Mouse (Mus musculus): ENCODE results near the gene Kcnk13. TPM values are rescaled to one million over a fixed set of nuclear protein-coding genes. Genes with fewer than 3 reads are reported as not detected.

Kcnk13 gene
- polyA plus RNA-seq, 1 experiment from 2014 or later, result 0.45 TPM

DNA sequence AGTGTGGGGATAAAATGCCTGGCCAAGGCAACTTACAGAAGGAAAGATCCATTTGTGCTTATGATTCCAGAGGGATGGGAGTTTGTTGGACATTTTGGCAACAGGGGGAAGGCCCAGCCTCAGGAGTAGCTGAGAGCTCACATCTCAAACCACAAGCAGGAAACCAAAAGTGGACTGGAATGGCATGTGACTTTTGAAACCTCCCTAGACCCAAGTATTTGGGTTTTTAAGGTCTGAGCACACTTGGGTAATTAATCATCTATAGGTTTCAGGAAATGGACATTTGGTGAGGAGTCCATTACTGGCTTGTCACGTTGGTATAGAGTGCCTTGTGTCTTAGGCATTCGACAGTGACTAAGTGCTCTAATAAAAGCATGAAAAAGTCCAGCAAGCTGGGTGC lies 42.4 kb downstream of the Kcnk13 start:
- Histone ChIP-seq H3K36me3 (ENCODE audit: control insufficient read depth, insufficient read depth, low read length) (no peaks in the 10 kb centered on the region), H3K27ac (replicated peaks) (no peak overlapping the region), H3K4me1 (replicated peaks; ENCODE audit: control insufficient read depth, insufficient read depth) (no peaks in the 10 kb centered on the region), H3K27me3 (ENCODE audit: control insufficient read depth, insufficient read depth, low read length) (no peaks in the 10 kb centered on the region), H3K4me3 (ENCODE audit: low read depth, low read length) (no peak overlapping the region), H3K9ac (ENCODE audit: low read length) (no peak overlapping the region), H3K4me2 (replicated peaks; ENCODE audit: low read depth) (no peak overlapping the region), H3K9me3 (ENCODE audit: control insufficient read depth, low read length) (no peaks in the 10 kb centered on the region)
- TF ChIP-seq EP300 (optimal IDR thresholded peaks at IDR 0.05), result no peak
- no peak for TF ChIP-seq CTCF (IDR thresholded peaks at IDR 0.05; ENCODE audit: low read depth)
- WGBS, result 60% methylated on average over 2 of the region's 2 CpGs
- DNase-seq (ENCODE audit: low spot score), result no peak
- no peak for ATAC-seq (ENCODE audit: low FRiP score, low TSS enrichment)

DNA sequence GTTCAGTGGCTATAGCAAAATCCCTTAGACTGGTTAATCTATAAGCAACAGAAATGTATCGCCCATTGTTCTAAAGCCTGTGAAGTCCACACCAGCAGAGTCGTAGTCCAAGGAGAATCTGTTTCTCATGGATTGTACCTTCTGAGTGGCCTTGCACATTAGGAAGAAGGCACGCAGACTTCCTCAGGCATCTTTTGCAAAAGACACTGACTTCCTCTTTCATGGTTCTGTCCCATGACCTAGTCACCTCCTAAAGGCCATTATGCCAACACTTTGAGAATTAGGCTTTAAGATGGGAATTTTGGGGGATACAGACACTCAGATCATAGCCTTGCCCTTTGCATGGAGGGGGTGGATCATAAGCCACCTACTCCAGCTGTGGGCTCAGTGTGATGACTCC lies 48.5 kb downstream of the Kcnk13 start:
- Histone ChIP-seq H3K4me3 (ENCODE audit: low read depth, low read length) (no peak overlapping the region), H3K36me3 (ENCODE audit: control insufficient read depth, insufficient read depth, low read length) (no peaks in the 10 kb centered on the region), H3K27ac (replicated peaks) (no peak overlapping the region), H3K27me3 (ENCODE audit: control insufficient read depth, insufficient read depth, low read length) (no peaks in the 10 kb centered on the region), H3K4me2 (replicated peaks; ENCODE audit: low read depth) (no peak overlapping the region), H3K9ac (ENCODE audit: low read length) (no peak overlapping the region), H3K4me1 (replicated peaks; ENCODE audit: control insufficient read depth, insufficient read depth) (no peaks in the 10 kb centered on the region), H3K9me3 (ENCODE audit: control insufficient read depth, low read length) (no peaks in the 10 kb centered on the region)
- ATAC-seq (ENCODE audit: low FRiP score, low TSS enrichment), result no peak
- TF ChIP-seq CTCF (IDR thresholded peaks at IDR 0.05; ENCODE audit: low read depth), result no peak
- no peak for TF ChIP-seq EP300 (optimal IDR thresholded peaks at IDR 0.05)
- DNase-seq (ENCODE audit: low spot score), result no peak
- WGBS, result 81% methylated on average over 3 of the region's 3 CpGs

DNA sequence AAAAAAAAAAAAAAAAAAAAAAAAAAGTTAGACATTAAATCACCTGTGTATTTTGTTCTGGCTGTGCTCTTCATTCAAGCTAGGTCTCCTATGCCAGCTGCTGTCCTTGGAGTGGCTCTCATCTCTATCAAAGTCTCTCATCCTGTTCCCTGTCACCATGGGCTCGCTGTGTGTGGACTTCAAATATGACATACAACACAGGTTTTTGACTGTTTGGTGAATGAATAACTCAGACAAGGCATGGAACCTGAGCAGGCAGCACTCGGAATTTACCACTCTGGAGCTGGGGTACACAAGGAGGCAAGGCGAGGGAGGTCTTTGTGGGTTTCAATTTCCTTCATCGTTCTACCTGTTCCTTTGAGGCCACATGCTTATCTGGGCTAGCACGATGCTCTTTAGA lies 50.8 kb downstream of the Kcnk13 start:
- H3K4me1 ChIP-seq (replicated peaks; ENCODE audit: control insufficient read depth, insufficient read depth), result no peaks in the 10 kb centered on the region
- H3K27me3 ChIP-seq (ENCODE audit: control insufficient read depth, insufficient read depth, low read length), result no peaks in the 10 kb centered on the region
- ATAC-seq (ENCODE audit: low FRiP score, low TSS enrichment), result no peak
- H3K9me3 ChIP-seq (ENCODE audit: control insufficient read depth, low read length), result no peaks in the 10 kb centered on the region
- 82% methylated on average over 5 of the region's 5 CpGs for WGBS
- H3K36me3 ChIP-seq (ENCODE audit: control insufficient read depth, insufficient read depth, low read length), result no peaks in the 10 kb centered on the region
- no peak overlapping the region for H3K4me3 ChIP-seq (ENCODE audit: low read depth, low read length)
- TF ChIP-seq CTCF (IDR thresholded peaks at IDR 0.05; ENCODE audit: low read depth) (no peak), EP300 (optimal IDR thresholded peaks at IDR 0.05) (no peak)
- no peak for DNase-seq (ENCODE audit: low spot score)
- no peak overlapping the region for H3K4me2 ChIP-seq (replicated peaks; ENCODE audit: low read depth)
- no peak overlapping the region for H3K27ac ChIP-seq (replicated peaks)
- no peak overlapping the region for H3K9ac ChIP-seq (ENCODE audit: low read length)

DNA sequence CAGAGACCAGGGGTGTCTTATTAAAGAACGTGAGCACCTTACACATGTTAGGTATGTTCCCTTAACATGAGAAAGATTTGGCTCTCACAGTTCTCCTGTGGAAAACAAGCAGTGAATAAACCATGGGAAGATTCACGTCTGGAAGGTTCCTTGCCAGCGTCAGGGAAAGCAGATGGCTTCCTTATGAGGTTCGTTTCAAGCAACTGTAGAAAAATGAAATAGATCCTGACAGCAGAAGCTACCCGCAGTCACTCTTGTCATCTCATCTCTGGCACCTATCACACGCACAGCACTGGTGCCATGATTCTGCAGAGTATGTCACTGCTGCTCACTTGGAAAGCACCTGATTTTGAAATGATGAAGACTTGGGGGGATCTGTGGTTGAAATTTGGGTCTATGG lies 53.4 kb downstream of the Kcnk13 start:
- Histone ChIP-seq H3K4me3 (ENCODE audit: low read depth, low read length) (no peak overlapping the region), H3K4me1 (replicated peaks; ENCODE audit: control insufficient read depth, insufficient read depth) (no peaks in the 10 kb centered on the region), H3K36me3 (ENCODE audit: control insufficient read depth, insufficient read depth, low read length) (no peaks in the 10 kb centered on the region), H3K9me3 (ENCODE audit: control insufficient read depth, low read length) (no peaks in the 10 kb centered on the region), H3K27ac (replicated peaks) (no peak overlapping the region), H3K4me2 (replicated peaks; ENCODE audit: low read depth) (no peak overlapping the region), H3K9ac (ENCODE audit: low read length) (no peak overlapping the region), H3K27me3 (ENCODE audit: control insufficient read depth, insufficient read depth, low read length) (no peaks in the 10 kb centered on the region)
- TF ChIP-seq EP300 (optimal IDR thresholded peaks at IDR 0.05) (no peak), CTCF (IDR thresholded peaks at IDR 0.05; ENCODE audit: low read depth) (no peak)
- DNase-seq (ENCODE audit: low spot score) (no peak), ATAC-seq (ENCODE audit: low FRiP score, low TSS enrichment) (no peak)
- WGBS, result 75% methylated on average over 6 of the region's 6 CpGs

DNA sequence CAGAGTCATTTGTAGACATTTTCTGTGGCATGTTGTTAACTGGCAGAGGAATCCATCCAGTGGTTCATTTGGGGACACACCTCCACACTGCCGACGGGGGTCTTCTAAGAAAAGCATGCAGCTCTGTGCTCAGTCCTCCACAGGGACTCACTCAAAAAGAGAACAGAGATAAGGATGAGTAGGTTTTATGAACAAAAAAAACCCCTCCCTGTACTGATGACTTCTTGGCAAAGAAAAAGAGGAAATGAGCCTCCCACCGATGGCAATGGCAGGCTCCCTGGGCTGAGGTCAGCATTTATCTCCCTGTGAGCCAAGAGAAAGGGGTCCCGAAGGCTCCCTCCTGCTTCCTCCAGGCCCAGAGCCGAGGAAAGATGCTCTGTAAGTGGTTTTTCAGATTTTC lies 58.2 kb downstream of the Kcnk13 start:
- H3K27ac ChIP-seq (replicated peaks), result no peak overlapping the region
- no peak overlapping the region for H3K9ac ChIP-seq (ENCODE audit: low read length)
- H3K4me1 ChIP-seq (replicated peaks; ENCODE audit: control insufficient read depth, insufficient read depth), result no peaks in the 10 kb centered on the region
- H3K9me3 ChIP-seq (ENCODE audit: control insufficient read depth, low read length), result no peaks in the 10 kb centered on the region
- no peak overlapping the region for H3K4me2 ChIP-seq (replicated peaks; ENCODE audit: low read depth)
- WGBS, result 77% methylated on average over 5 of the region's 5 CpGs
- no peak for TF ChIP-seq CTCF (IDR thresholded peaks at IDR 0.05; ENCODE audit: low read depth)
- H3K36me3 ChIP-seq (ENCODE audit: control insufficient read depth, insufficient read depth, low read length), result no peaks in the 10 kb centered on the region
- DNase-seq (ENCODE audit: low spot score), result no peak
- no peak for ATAC-seq (ENCODE audit: low FRiP score, low TSS enrichment)
- H3K4me3 ChIP-seq (ENCODE audit: low read depth, low read length), result no peak overlapping the region
- H3K27me3 ChIP-seq (ENCODE audit: control insufficient read depth, insufficient read depth, low read length), result no peaks in the 10 kb centered on the region

DNA sequence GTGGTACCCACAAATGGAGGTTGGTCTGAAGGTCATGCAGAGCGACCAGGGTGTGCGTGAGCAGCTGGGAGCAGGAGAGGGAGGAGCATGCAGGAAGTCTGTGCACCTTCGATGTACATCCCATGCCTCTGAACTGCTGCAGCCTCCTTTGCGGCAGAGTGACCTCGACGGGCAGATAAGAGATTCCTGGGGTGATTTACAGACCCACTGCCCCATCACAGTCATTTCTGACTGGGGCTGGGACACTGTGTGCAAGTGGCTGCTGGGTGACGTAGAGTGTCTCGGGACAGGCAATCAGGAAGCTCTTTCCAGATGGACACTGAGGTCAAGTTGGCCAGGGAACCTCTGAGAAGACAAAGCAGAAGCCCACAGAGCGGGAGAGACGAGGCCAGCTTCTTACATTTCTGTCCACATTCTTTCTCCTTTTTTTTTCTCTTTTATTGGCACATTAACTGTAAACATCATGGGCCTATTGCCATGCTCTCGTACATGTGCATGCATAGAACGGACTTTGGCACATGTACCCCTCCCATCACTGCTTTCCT lies 59.6 kb downstream of the Kcnk13 start:
- DNase-seq (ENCODE audit: low spot score) (no peak), ATAC-seq (ENCODE audit: low FRiP score, low TSS enrichment) (no peak)
- WGBS, result 65% methylated on average over 12 of the region's 12 CpGs
- TF ChIP-seq EP300 (optimal IDR thresholded peaks at IDR 0.05) (no peak), CTCF (IDR thresholded peaks at IDR 0.05; ENCODE audit: low read depth) (no peak)
- Histone ChIP-seq H3K27ac (replicated peaks) (no peak overlapping the region), H3K36me3 (ENCODE audit: control insufficient read depth, insufficient read depth, low read length) (no peaks in the 10 kb centered on the region), H3K27me3 (ENCODE audit: control insufficient read depth, insufficient read depth, low read length) (no peaks in the 10 kb centered on the region), H3K9me3 (ENCODE audit: control insufficient read depth, low read length) (no peaks in the 10 kb centered on the region), H3K4me3 (ENCODE audit: low read depth, low read length) (no peak overlapping the region), H3K4me1 (replicated peaks; ENCODE audit: control insufficient read depth, insufficient read depth) (no peaks in the 10 kb centered on the region), H3K9ac (ENCODE audit: low read length) (no peak overlapping the region), H3K4me2 (replicated peaks; ENCODE audit: low read depth) (no peak overlapping the region)
